Mouse (Mus musculus): Measurements from ENCODE around the gene Ttyh3. TPM values are rescaled to one million over a fixed set of nuclear protein-coding genes. Genes with fewer than 3 reads are reported as not detected.

The Ttyh3 gene
- polyA plus RNA-seq, 1 experiment from 2014 or later, result 12.3 TPM

DNA sequence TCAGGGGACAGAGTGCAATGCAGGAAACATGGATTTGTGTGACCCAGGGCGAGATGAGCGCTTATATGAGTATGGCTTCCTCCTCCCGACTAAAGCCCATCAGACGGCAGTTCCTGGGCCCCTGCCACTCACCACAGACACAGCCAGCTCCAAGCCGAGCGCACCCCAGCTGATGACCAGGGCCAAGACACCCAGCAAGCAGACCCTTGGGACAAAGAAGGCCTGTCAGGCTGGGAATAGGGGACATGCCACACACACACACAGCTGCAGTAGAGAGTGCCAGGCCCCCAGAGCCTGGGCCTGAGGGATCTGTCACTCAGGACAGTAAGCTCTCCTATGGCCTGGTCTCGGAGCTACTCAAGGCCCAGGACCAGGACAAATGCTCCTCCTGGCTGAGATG, 15.4 kb downstream of the Ttyh3 start:
- DNase-seq (ENCODE audit: low spot score), result no peak

DNA sequence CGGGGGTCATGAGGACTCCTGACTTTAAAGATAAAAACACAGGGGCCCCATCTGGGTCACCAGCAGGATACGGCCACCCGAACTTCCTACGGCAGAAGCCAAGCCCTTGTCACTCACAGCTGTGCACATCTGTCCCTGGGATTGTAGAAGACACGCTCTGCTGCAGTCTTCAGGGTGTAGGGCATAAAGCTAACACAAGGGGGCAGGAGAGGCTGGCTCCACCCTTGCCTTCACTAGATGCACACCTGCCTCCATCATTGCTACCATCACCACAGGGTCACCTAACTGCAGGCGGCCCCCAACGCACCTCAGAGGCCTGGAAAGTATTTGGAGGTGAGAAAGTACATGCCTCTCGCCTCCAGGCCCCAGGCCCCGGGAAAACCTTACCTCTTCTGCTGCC, 19.8 kb downstream of the Ttyh3 start:
- peak; percentile 51 for DNase-seq (ENCODE audit: low spot score)

DNA sequence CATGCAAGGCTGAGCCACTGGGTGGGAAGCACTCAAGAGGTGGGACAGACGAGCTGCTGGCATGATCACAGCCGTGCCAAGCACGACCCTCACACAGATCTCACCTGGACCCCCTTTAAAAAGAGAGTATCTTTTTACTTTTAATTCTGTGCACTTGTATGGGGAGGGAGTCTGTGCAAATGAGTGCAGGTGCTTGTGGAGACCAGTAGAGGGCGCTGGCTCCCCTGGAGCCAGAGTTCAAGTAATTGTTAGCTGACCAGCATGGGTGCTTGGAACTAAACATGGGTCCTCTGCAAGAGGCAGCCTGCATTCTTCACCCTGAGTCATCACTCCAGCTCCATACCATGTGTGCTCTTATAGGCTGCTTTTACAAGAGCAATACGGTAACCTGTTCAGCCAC, 21.3 kb downstream of the Ttyh3 start:
- no peak for DNase-seq (ENCODE audit: low spot score)

DNA sequence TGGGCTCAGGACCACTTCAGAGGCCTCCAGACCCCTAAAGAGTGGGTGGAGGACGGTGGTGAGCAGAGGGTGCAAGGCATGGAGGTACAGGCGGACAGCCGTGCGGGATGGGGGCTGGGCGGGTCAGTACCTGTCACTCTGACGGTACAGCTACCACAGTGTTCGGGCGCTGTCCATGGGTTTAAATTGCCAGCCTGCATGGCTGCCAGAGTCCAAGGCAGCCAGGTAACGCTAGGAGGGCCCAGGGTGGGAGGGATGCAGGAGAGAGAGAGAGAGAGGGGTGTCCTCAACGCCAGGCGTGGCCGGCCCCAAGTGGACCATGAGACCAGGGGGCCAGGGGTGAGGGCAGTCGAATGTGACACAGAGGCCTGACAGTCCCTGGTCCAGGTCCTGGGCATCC, 23.9 kb downstream of the Ttyh3 start:
- no peak for DNase-seq (ENCODE audit: low spot score)

DNA sequence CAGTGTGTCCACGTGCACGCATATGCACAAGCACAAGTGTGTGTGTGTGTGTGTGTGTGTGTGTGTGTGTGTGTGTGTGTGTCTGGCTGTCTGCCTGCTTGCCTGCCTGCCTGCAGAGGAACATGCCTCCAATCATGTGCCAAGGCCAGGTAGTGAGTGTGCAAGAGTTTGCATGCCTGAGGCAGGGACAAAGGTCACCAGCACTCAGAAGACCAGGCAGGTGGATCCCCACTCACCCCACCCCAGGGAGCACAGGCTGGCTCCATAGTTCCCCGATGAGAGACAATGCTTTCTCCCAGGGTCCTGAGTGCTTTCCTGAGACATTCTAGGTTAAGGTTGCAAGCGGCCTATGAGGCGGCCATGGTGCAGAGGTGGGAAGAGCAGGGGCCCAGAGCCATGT, 24.6 kb downstream of the Ttyh3 start:
- DNase-seq (ENCODE audit: low spot score), result no peak

DNA sequence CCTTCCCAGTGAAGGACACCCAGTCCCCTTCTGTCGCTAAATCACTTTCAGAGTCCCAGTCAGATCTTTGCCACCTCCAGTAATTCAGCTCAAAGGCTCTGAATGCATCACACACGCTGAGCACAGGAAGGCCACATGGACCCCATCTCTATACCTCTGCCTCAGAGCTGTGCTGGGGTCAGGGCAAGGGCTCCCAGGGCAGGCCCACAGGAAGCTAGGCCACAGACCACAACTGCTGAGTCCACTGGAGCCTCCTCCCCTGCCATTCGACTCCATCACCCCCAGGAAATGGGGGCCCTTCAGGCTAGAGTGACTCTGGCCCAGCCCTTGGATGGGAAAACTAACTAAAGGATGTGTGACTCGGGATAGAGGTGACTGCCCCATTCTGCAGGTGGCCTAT, 25.0 kb downstream of the Ttyh3 start:
- DNase-seq (ENCODE audit: low spot score), result no peak

DNA sequence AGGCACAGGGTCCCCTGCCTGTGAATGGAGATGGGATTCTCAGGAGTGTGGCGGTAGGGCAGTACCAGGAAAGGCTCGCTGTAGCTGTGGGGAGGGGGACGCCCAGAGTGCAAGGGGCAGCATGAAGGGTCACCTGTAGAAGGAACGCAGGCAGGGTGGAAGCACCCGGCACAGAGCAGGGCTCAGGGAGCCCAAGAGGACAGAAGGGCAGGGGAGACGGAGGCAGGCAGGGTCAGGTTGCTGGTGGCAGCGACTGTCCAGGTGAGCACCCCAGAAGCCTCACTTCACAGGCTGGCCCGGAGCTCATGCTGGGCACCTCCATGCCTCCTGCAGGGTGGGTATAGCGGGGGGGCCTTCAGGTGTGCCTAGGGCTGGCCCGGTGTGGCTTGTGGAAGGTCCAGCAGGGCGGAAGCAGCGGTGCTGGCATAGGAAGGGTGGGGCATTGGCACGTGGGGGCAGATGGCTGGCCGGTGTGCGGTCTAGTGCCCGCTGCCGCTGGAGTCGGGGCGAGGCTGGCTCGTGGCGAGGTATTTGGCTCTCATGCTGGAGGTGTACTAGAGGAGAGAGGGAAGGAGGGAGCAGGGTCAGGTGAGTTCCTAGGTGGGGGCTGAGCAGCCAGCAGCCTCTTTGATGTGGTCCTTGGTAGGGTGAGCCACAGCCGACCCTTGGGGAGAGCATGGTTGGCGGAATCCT, 25.7 kb downstream of the Ttyh3 start:
- no peak for DNase-seq (ENCODE audit: low spot score)

DNA sequence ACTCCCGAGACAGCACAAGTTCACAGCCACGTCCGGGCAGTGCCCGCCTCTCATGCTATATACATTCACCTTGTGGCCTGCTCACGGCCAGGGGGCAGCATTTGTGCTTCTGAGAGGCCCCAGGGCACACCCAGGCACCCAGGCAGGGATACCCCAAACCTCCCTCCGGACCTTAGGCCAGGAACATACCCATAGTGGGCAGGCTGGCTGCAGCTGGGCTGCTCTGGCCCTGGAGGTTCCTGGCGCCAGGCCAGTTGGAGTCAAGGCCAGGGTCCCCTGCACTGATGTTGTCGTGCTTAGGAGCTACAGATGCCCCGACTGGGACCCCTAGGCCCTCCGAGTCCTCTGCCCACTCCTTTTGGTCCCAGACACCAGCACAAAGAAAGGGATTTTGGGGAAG, 27.3 kb downstream of the Ttyh3 start:
- no peak for DNase-seq (ENCODE audit: low spot score)

DNA sequence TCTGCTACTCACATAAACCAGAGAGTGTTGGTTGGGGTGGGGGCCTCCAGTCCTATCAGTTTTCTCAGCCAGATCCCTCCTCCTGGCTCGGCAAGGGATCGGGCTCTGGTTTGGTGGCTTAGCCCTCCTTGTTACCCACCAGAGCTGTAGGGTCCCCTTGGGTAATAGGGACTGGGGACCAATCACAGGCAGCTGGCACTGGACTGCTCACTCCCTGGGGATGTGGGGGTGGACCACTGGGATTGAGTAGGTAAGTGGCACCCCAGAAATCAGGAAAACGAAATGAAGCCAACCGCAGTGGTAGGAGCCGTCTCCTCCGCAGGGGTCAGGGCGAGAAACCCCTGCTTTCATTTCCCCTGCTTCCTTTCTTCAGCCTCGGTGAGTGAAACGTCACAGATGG, 27.7 kb downstream of the Ttyh3 start:
- DNase-seq (ENCODE audit: low spot score), result no peak

DNA sequence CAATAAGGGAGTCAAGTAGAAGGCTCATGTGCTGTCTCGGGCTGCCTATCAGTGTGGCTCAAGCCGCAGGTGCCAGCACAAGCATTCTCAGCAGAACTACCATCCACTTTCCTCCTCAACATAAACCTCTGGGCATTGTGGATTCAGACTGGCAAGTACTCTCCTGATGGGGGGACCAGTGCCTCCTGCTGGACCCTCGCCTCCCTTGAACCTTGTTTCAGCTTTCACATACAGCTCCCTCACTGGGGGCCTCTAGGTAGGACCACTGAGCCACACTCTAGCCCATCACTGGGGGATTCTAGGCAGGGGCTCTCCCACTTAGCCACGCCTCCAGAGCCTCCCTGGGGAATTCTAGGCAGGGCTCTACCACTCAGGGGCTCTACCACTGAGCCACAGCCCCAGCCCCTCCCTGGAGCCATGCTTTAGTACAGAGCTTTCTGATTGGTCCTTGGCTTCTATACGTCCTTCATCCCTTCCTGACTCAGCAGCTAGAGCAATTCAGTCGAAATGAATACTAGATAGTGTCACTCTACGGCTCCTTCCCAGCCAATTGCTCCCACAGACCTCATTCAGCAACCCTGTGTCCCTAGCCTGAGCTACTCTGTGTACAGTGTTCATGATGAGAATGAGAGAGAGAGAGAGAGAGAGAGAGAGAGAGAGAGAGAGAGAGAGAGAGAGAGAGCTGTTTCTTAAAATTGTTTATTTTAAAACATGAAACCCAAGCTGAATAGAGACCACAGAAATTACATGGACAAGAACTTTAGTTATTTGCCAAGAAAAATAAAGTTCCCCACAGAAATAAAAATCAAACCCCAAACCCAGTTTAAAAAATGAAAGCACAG, 28.7 kb downstream of the Ttyh3 start:
- no peak for DNase-seq (ENCODE audit: low spot score)

DNA sequence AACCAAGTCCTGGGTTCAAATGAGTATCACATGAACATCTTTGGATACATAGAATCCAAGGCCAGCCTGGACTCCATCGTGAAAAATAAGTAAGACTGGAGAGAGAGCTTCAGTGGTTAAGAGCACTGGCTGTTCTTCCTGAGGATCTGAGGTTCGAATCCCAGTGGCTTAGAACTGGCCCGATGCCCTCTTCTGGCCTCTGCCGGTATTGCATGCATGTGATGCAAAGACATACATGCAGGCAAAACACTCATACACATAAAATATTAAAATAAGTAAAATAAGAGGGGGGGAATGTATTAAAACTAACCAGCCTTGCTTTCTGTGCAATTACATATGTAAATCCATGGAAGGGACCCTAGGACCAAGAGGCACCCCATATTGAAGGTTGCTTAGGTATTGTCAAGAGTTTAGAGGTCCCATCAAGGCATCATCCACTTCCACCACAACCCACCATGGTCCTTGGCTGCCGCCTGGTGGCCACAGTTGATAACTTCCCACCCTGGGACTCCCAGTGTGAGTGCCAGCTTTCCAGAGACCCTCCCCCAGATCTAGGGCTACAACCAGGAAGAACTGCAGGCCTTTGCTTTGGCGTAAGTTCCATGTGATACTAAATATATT, 29.6 kb downstream of the Ttyh3 start:
- peak; percentile 84 for DNase-seq (ENCODE audit: low spot score)

DNA sequence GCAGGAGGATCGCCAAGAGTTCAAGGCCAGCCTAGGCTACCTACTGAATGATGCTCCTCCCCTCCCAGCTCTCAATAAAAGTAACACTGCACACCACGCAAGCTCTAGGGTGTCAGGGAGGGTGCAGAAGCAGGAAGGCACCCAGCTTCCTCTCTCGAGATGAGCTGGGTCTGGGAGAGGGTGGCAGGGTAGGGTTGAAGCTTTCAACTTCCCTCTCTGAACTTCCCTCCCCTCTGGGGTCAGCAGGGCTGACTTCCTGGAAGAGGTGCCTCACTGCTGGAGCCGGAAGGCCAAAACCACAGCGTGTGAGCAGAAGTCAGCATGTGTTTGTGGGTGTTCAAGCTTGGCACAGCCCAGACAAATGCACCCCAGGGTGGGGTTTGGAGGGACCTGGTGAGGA, 31.1 kb downstream of the Ttyh3 start:
- DNase-seq (ENCODE audit: low spot score), result peak; percentile 73

DNA sequence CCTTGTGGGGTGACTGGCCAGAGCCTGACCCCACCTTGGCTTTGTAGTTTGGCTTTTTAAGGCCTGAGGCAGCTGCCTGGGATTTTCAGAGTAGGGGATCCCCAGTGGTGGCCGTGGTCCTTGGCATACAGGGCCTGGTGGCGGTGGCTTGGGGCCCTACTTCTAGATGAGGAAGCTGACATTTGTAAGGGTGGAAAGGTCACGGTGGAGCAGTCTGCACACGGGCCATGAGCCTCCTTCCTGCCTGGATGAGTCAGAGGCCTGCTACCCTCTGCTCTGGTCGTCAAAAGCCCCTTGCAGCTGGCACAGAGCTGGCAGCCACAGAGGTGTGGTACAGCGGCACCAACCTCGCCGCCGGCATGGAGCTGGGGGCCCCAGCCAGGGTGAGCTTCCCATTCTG, 32.1 kb downstream of the Ttyh3 start:
- peak; percentile 68 for DNase-seq (ENCODE audit: low spot score)

DNA sequence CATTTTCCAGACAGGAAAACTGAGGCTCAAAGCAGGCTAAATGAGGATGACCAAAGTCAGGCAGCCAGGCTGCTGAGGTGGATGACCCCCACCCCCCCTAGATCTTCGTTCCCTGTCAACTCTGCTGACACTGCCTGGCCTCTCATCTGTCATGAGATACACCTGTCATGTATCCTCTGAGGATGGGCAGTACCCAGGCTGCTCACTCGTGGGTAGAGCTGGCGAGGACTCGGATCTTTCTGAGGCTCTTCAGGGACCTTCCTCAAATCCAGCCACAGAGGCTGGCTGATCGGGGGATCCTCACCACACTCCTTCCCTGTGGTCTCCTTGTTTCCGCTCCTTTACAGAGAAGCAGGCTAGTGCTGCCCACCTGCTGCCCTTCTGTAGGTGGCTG, 32.7 kb downstream of the Ttyh3 start:
- peak; percentile 20 for DNase-seq (ENCODE audit: low spot score)

DNA sequence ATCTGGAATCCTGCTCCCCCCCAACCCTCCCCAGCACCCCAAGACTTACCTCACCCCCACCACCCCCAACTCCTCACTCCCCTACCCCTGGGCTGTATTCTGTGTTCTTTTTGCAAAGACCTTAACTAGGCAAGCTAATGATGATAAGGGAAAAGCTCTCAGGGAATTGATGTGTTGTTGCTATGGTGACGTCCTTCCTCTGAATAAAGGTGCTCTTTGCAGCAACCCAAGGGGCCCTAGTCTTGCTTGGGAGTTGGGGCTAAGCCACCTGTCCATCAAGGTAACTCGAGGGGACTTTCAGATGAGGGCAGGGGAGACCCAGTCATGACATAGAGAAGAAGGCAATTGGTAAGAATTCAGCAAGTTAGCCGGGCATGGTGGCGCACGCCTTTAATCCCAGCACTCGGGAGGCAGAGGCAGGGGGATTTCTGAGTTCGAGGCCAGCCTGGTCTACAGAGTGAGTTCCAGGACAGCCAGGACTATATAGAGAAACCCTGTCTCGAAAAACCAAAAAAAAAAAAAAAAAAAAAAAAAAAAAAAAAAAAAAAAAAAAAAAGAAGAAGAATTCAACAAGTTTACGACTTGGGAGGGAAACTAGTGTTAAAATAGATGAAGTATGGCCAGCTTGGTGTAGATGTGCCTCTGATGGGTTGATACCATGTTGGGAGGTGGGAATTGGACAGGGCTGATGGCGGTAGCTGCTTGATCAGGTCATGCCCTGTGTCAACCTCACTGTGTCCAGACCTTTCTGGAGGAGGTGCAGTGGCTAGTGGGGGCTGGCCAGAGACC, 33.3 kb downstream of the Ttyh3 start:
- no peak for DNase-seq (ENCODE audit: low spot score)

DNA sequence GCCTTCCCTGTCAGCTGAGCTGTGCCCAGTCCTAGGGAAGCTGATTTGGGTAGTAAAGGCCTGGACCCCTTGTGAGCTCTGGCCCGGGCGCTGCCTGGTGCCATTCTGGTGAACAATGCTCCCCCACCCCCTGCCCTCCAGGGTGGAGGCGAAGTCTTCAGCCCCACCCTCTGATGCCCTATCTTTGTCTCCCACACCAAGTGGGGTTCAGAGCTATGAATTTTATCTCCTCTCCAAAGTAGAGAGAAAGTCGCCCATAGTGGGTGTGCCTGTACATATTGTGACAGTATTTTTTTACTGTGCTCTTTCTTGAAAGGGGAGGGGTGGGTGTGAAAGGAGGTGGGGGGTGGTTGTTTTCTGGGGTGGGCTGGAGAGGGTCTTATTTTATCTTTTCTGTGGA, 34.0 kb downstream of the Ttyh3 start:
- no peak for DNase-seq (ENCODE audit: low spot score)

DNA sequence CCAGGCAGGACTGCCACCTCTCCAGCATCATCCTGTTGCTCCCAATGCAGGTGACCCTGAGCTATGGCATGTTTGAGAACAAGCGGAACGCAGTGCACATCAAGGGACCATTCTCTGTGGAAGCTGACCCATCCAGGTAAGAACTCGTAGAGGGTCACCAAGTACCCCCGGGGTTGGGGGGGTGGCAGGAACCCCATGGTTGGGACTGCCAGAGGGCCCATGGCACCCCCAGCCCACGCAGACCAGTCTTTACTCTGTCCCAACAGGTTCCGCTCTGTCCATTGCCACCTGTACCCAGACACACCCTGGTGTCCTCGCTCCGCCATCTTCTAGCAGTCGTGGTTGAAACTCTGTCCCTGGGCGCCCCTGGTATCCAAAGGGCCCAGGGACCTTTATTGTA, 34.7 kb downstream of the Ttyh3 start:
- no peak for DNase-seq (ENCODE audit: low spot score)

DNA sequence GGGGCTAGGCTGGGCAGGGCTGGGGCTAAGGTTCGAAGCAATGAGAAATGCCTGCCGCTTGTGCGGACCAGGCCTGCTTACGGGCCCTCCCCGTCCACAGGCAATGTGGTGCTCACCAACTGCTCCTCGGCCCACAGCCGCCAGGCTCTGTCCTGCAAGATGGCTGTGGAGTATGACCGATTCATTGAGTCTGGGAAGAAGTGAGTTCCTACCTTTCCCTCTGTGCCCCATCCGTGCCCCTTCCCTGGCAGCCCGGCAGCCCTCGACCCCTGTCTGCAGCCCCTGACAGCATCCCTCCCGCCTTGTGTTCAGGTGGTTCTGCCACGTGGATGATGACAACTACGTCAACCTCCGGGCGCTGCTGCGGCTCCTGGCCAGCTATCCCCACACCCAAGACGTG, 36.6 kb downstream of the Ttyh3 start:
- no peak for DNase-seq (ENCODE audit: low spot score)

DNA sequence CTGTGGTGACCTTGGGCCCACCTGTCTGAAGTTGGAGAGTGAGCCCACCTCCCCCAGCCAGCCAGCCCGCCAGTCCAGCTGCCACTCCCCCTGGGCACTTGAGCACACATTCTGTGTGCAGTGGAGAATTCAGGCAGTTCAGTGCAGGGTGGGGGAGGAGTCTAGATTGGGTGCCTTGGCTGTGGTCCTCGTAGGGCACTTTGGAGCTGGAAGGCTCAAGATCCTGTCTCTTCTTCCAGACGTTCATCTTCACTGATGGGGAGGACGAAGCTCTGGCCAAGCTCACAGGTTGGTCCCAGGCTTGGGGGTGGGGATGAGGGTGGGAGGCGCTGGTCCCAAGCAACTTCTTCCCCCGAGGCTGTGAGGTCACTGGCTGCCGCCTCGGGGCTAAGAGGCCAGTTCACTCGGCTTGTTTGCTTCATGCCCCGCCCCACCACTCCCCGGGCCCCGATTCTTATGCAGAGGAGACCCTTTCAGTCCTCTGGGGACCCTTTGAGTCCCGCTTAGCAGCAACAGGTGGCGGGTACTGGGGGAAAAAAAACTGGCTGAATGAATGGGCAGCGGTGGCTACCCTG, 37.1 kb downstream of the Ttyh3 start:
- no peak for DNase-seq (ENCODE audit: low spot score)

DNA sequence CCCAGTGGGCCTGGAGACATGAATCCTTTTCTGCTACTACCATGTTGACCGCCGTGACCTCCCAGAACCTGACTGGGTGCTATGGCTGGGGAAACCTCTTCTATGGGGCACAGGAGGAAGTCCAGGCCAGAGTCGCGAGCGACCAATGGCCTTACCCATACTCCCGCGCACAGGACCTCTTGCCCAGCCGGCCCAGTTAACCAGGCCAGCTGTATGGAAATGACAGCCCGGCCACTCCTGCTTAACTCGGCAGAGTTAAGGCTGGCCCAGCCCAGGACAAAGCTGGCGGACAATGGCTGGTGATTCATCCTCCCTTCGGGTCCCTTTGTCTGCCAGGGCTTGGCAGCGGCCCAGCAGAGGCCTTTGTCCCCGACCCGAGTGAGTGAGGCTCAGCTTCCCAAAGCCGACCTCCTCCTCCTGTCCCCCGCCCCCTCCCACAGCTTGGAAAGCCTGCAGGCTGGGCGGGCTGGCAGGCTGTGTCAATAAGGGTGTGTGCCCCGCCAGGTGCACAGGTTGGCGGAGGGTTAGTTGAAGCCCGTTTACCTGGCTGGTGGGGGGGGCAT, 37.7 kb downstream of the Ttyh3 start:
- no peak for DNase-seq (ENCODE audit: low spot score)
